Mouse (Mus musculus) monocyte, adult 2 months (primary cell): ENCODE results near the gene Dcpp2.
"Not testable (repeated sequence)": the region's sequence is repeated elsewhere in the genome, so short reads cannot be mapped to it uniquely, and the experiment has no call there.

Source experiments
- DNase-seq, 2 experiments: peaks; one replicate each; pipeline ENCODE4 v3.0.0; 2022; ENCODE audit warnings: low spot score in 2 of 2, low read depth in 1 of 2

The Dcpp2 gene

DNA sequence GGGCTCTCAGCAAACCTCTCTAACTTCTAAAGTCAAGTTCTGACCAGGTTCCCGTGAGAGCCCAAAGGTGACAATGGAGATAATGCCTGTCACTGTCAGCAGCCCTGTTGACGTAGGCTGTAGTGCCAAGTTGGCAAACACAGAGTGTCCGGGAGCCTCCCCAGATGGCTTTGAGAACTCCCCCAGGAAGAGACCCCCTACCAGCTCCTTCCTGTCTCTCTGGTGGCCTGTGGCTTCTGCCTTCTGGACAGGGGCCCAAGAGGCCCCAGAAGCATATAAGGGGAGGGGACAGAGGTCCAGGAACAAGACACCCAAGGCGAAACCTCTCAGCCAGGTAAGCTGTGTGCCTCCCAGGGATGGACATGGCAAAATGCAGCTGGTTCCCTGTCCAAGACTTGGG lies at the start of gene Dcpp2, which contains the start of gene Dcpp1:
Gene Dcpp2, plus strand, starts transcription at position 305 of the 400 bp plus-strand sequence.
Gene Dcpp1, plus strand, starts transcription at position 301 of the 400 bp plus-strand sequence.
- DNase-seq, result not testable (repeated sequence)

- DNase-seq, result no peak
These were observed 49.5 kb upstream of the Dcpp2 start for GRCm38 (mm10) chr17:23831201-23831600.

- DNase-seq, result no peak
These were observed 44.6 kb upstream of the Dcpp2 start, which contains the start of gene Prss33 for GRCm38 (mm10) chr17:23836006-23836575. Gene Prss33 (minus strand): TSS chr17:23836056.

DNA sequence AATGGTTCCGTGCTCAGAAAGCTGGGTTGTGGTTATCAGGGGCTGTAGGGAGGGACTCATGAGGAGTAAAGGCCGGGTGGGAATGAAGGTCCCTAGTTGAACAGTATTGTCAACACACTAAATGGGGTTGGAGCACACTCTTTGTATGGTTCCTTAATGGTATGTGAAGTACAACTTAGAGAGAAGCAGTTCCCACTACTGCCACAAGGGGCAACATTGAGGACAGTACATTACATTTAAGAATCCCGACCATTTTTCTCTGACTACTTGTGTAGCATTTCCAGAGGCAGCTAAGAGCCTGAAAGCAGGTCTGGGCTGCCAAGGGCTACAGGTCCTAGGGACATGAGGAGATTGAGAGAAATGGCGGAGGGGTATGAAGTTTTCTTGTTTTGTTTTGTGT lies 39.5 kb upstream of the Dcpp2 start:
- peak in 1 of 2 experiments; percentile 47 for DNase-seq

GRCm38 (mm10) chr17:23843141-23843811 lies 37.4 kb upstream of the Dcpp2 start:
- no peak for DNase-seq

DNA sequence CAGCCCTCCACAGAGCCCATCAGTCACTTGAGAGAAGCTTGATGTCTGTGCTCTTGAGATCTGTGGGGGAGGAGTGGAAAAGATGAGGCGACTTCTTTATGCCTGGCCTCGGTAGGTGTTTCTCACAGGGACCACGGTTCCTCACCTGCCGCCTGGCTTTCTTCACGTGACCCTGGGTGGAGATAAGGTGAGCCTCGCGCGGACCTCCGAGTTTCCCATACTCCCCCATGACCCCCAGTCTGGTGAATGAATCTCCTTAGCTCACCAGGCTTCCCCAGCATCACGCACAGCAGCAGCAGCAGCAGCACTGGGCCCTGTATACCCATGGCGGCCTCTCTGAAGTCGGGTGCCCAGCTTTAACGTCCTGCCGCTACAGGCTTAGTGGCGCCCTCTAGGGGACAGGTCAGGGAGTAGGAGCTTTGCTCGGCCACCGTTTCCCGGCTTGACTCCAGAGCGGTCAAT lies 36.8 kb upstream of the Dcpp2 start, which contains the start of the genes Prss32 and Prss41:
Gene Prss32, plus strand, starts transcription at position 44 of the 462 bp plus-strand sequence.
Gene Prss41, minus strand, starts transcription at position 361 of the 462 bp plus-strand sequence.
- peak in 1 of 2 experiments; percentile 43 for DNase-seq

GRCm38 (mm10) chr17:23850028-23850427 lies 30.7 kb upstream of the Dcpp2 start:
- no peak for DNase-seq

GRCm38 (mm10) chr17:23850853-23851749 lies 29.6 kb upstream of the Dcpp2 start:
- DNase-seq, result peak in 1 of 2 experiments; percentile 50

- DNase-seq, result peak in 1 of 2 experiments; percentile 44
These were observed 27.4 kb upstream of the Dcpp2 start for GRCm38 (mm10) chr17:23853292-23853691.

GRCm38 (mm10) chr17:23854229-23854765 lies 26.4 kb upstream of the Dcpp2 start:
- DNase-seq, result no peak

GRCm38 (mm10) chr17:23857193-23857592 lies 23.5 kb upstream of the Dcpp2 start:
- no peak for DNase-seq

- DNase-seq, result no peak
These were observed 22.8 kb upstream of the Dcpp2 start for GRCm38 (mm10) chr17:23857913-23858312.

GRCm38 (mm10) chr17:23862926-23863325 lies 17.8 kb upstream of the Dcpp2 start:
- DNase-seq, result no peak

- no peak for DNase-seq
These were observed 12.9 kb upstream of the Dcpp2 start, which contains the start of gene Prss21 for GRCm38 (mm10) chr17:23867756-23868155. Gene Prss21 (plus strand): TSS chr17:23868056.

DNA sequence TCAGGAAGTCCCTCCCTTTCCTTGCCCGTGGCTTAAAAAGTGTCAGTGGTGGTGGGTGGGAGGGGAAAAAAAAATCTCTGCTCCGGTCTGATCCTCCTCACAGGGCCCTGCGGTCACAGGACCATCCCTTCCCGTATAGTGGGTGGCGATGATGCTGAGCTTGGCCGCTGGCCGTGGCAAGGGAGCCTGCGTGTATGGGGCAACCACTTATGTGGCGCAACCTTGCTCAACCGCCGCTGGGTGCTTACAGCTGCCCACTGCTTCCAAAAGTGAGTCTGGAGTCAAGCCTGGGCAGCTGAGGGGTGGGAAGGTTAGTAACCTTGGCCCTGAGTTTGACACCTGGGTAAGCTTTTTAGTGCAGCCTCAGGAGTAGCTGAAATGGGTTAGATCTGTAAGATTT lies 12.2 kb upstream of the Dcpp2 start:
- peak; percentile 22 to 56 for DNase-seq

GRCm38 (mm10) chr17:23873884-23874856 lies 6.5 kb upstream of the Dcpp2 start:
- no peak for DNase-seq

DNA sequence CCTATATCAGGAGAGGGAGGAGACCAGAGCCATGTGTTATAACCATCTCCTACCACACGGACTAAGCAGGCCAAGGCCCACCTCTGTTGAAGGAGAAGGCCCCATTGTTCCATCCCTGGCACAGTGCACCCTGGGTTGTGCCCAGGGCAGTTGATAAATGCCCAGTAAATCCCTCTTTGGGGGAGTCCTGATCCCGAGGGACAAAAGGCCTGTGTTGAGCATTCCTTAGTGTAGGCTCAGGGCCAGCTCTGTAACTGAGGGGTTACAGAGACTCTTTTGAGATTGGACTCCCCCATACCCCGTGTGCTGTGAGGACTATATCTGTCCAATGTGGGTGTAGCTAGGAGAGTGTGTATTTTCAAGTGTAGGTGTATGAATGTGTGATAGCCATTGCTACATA lies 3.9 kb upstream of the Dcpp2 start:
- DNase-seq, result no peak

GRCm38 (mm10) chr17:23877166-23877565 lies 3.5 kb upstream of the Dcpp2 start:
- no peak for DNase-seq

GRCm38 (mm10) chr17:23917158-23917557 lies 36.5 kb downstream of the Dcpp2 start, which contains the start of gene Dcpp3:
Gene Dcpp3 (plus strand): TSS chr17:23917458.
- not testable (repeated sequence) for DNase-seq
